Mouse (Mus musculus): Measurements from ENCODE around the gene Wnt4.

Gene Wnt4

DNA sequence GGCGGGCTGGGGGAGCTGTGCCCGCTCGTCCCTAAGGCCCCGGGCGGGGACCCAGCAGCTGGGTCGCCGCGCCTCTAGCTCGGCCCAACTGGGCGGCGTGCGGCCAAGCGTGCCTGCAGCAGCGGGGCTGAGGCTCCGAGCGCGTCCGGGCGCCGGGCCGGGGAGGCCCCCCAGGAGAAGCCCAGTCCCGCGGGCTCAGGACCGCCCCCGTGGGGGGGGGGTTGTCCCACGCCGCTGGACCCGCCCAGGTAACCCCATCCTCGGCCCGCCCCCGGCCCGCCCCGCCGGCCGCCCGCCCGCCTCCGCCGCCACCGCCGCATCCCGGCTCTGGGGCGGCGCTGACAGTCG lies at the start of gene Wnt4:
Gene Wnt4 (plus strand): TSS at position 324 of the 348 bp plus-strand sequence.
- DNase-seq, result peak; percentile 87

DNA sequence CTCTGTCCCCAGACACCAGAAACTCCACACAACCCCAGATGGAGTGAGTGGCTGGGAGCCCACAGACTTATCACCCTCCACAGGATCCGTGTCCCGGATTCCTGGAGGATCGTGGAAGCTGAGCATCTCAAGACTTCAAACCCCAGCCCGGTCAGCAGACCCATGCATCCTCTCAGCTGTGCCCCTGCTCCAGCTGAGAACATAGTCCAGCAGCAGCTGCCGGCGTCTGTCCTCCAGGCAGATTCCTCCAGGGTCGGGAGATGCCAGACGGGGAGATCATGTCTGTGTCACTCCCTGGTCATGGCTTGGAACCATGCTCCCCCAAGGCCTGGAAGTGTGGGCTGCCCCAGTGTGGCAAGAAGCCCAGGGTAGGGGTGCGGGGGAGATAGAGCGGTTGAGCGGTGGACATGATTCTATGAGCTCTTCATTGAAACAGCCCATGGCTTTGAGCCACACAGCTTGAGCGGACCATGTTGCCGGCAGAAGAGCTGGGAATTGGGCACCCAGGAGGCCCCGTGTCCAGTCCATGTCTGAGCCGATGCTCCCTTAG lies 48.6 kb upstream of the Wnt4 start:
- DNase-seq, result peak; percentile 62

DNA sequence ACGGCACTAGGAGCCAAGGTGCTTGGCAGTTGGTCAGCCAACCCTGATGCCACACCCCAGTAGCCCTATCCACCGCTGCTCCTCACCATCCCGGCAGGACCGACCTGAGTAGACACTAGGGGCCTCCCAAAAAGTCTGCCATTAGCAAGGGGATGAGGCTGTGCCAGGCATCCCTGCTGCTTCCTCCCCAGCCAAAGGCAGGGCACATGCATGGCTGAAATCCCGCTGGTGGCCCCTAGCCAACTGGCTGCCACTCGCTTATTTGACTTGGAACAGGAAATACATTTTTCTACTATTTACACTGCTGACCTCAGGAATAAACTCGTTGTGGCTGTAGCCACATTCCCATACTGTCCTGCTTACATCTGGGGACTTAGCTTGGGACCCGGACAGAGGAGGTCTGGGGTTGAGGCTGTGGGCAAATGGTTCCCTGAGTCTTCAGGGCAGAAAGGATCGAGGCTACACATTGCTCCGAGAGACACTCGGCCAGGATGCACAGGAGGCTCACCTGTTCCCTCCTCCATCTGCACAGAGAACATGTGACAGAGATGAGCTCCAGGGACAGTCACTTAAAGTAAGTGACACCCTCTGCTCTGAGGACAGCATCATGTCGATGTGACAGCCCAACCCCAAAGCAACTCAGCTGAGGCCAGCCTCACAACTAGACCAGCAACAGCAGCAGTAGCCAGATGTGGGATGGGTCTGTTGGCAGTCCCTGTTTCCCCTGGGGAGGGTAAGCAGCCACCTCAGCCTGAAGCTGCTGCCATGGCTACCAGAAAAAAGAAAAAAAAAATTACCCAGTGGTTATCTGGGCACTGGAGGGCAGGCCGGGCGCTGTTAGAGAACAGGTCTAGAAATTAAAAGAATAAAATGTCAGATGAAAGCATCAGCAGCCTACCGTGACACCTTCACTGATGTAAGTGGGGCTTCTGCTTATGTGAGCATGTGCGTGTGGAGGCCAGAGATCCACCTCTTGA lies 45.5 kb upstream of the Wnt4 start:
- peak; percentile 74 for DNase-seq

DNA sequence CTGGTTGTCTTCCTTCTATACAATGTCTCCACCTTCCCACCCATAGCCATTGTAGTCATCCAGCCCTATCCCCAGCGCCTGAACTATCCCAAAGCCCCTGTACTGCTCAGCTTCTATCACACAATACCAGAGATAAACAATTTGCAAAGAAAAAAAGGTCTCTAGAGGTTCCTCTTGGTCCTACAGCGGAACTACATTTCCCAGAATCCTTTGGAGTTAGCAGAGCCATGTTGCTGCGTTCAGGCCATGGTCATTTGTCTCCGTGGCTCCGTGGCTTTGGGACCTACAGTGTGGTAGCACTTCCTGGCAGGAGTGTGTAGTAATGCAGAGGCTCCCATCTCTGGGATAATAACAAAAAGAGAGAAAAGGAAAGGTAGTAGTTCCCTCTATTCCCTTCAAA lies 43.7 kb upstream of the Wnt4 start:
- DNase-seq, result no peak

DNA sequence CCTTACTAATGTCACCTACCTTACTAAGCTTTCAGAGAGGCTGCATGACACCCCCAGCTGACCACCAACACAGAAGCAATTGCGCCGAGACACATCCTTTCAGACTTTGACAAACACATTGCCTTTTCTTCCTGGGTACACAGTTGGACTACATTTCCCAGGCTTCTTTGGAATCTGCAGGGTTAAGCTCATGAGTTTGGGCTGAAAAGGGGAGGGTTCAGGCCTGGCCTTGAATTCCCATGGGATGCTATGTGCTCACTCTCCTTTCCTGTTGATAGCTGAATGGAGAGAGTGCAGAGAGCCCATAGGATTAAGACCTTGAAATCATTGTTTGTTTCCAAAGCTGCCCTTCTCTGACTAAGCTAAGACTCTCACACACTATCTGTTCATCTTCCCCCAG lies 42.8 kb upstream of the Wnt4 start:
- DNase-seq, result peak; percentile 47

DNA sequence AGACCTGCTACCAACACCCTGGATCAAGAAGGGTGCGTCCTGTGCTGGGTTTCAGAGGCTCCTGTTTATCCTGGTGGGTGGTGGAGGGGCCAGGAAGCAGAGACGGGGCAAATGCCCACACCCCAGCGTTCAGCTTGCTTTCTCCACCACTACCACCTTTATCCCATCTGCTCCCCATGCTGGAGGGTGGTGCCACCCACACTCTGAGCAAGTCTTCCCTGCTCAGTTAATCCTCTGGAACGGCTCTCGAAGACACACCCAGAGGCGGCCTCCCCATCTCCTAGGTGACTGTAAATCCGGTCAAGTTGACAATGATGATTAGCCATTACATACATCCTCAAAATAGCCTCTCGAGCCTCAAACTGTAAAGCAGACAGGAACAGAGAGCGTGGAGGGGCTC lies 41.9 kb upstream of the Wnt4 start:
- DNase-seq, result no peak

DNA sequence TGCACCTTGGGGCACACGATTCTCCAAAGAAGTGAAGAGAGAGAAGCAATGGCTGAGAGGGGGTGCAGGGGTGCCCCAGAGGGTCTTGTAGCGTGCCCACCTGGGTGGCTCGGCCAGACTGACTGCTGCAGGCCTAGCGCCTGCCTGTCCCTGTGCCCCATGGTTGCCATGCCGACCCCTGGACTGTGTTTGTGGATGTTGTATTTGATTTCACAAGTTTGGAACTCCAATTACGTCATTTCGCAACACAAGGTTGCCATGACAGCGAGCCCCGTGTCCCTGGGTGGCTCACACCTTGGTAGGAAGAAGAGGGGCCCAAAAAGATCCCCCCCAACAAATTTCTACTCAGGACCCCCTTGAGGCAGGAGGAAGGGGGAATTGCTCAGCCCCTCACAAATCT lies 32.4 kb upstream of the Wnt4 start:
- DNase-seq, result no peak

DNA sequence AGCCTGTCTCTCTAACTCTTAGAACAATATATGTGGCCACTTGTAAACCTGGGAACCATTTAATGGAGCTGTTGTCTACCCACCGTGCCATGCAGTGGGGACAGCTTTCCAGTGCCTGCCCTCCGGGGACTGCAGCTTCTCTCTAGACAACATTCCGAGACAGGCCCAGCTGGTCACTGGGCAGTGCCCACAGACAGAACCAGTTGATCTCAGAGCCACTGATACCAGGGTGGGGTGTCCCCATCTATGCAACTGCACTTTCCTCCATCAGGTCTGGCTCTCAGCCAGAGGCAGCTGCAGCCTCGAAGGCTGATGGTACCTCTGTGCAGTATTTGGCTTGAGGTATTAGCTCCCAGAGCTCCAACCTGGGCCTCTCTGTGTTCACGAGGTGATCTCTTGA lies 27.0 kb upstream of the Wnt4 start:
- peak; percentile 39 for DNase-seq

DNA sequence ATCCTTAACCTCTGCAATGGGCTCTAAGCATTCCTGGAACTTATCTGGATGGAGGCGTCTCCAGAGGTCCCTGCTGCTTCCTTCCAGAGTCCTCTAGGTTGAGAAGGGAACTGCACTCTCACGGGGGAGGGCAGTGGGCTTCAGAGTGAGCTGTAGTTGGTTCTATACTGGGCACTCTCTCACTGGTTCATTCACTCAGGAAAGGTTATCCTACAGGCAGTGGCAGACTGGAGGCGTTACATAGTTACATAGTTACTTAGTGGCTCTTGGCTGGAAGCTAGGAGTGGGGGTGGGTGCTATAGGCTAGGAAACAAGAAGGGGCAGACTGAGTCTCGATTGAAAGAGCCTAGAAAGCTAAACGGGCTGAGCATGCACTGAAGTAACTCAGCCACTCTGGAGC lies 26.4 kb upstream of the Wnt4 start:
- DNase-seq, result no peak

DNA sequence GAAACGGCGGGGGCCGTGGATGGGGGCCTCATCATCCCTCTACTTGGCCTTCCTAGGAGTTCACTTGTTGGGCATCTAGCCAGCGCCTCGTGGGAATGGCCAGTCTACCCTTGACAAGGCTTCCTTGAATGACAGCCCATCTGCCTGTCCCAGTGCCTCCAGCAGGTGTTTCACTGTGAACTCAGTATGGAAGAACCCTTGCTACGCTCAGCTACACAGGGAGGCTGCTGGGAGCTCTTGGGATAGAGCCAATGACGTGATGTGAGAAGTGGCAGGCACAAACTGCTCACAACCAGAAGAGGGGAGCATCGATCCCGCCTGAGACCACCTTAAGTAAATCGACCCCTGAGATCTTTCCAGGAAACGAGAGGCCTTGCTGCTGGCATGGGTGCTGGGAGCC lies 23.7 kb upstream of the Wnt4 start:
- no peak for DNase-seq

DNA sequence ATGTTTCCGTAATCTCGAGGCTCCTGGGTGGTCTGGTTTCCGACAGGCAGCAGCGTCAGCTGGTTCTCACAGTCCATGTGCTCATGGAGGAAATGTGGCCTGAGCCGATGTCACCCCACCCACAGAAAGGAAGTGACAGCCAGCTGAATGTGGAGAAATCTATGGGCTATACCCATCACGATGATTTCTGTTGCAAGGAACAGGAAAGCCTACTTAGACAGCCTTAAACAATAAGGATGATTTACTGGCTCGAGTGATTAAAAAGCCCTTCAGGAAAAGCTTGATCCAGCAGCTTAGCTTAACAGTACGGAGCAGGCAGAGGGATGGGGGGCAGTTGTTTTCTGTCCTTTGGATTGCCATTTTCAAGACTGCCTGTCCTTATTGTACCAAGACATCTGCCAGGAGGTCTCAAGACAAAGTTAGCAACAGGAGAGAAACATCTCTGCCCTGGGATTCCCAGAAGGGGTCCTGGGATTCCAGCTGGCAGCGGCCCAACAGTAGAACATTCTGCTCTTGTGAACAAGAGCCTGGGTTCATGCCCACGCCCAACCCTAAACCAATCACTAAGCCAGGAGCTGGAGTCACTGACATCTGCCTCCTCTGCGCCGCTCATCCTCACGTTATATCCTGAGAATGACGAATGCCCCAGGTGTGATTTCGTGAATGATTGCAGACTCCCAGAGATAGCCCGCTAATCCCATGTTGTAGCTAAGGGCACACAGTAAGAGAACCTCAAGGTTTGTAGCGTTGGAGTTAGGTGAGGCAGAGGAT lies 22.9 kb upstream of the Wnt4 start:
- no peak for DNase-seq

DNA sequence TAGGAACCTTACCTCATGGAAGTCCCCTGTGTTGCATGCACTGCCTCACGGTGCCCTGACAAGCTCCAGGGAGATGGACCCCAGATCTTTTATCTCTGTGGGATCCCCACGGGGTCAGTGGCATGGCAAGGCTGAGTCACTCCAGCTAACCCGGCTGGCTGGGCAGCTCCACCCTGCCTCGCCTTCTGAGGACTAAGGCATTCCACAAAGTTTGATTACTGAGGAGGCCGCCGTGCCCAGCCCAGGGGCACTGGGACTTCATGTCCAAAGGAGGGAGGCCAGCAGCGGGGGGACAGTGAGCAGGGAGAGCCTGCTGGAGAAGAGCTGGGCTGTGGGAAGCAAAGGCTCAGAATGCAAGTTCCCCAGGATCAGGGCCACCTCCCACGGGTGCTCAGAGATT lies 21.7 kb upstream of the Wnt4 start:
- no peak for DNase-seq

DNA sequence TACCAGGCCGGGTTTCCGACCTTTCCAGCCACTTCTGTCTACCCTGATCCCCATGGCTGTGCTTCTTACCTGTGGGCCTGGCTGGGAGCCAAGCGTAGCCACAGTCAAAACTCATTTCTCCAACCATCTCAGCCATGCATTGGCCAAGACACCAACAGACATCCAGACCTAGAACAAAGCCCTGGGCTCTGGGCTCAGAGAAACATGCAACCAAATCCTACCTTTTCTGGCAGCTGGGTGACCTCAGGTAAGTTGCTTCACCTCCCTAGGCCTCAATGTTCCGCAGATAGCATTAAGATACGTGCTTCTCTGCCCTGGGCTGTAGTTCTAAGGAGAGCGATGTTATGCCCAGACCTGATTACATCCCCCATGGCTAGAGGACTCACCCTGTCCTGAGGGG lies 15.5 kb upstream of the Wnt4 start:
- no peak for DNase-seq

DNA sequence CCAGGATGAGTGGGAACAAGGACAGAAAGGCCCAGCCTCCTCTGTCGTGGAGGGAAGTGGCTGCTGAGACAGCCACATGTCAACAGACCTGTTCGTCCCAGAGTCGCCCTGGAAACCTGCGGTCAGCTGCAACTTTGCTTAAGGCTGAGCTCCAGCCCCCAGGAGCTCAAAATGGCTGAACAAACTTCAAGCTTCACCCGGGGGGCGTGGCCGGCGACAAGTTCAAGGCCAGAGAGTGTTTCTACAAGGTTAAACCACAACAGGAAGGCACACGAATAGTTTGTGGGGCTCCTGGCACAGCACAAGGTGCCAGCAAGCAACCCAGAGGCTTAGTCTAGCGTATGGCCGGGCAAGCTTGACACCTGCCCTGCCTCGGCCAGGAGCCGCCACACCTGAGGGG lies 13.2 kb upstream of the Wnt4 start:
- DNase-seq, result no peak

DNA sequence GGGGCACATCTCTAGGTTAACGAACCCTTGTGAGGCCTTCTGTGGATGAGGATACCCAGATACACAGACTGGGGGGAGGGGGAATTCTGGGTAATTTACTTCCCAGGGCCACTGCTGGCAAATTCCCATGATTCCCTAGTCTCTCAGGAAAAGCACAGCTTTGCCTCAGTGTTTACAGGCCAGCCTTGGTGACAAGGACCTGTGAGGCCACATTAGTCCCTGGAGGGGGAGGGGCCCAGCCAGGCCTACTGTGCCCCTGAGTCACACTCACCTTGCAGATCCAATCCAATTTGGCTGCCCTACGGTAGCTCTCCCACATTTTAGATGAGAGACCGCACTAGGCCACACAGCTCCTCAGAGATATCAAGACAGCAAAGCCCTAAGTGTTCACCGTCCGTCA lies 12.2 kb upstream of the Wnt4 start:
- DNase-seq, result no peak

DNA sequence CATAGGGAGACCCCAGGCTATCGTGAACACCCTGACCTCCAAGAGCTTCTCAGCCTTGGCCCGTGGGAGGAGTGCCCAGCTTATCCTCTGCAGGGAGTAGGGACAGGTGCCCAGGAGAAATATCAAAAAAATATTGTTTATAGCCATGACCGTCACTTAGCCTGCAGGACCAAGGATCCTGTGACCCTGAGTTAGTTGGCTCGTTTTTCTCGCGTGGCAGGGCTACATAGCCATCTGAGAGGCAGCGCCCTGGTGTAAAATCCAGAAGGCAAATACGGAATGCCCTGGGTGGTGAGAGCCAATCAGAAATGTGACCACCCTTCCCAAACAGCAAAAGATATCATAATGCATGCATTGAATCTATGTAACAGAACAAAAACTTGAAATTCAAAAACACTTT lies 8.7 kb upstream of the Wnt4 start:
- DNase-seq, result no peak

DNA sequence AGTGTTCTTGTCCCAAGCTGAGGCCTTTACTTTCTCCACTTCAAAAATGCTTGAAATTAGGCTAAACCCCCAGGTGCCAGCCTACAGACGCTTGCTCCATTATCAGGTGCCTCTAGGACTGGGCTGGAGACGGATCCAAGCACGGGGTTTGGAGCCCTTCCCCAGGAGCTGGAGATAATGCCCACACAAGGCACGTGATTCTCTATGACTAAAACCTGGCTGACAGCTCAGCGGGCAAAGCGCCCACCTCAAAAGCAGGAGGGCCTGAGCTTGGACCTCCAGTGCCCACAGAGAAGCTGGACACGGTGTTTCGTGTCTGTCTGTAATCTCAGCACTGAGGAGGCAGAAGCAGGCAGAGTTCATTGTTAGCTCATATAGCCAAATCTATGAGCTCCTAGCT lies 5.4 kb upstream of the Wnt4 start:
- no peak for DNase-seq

DNA sequence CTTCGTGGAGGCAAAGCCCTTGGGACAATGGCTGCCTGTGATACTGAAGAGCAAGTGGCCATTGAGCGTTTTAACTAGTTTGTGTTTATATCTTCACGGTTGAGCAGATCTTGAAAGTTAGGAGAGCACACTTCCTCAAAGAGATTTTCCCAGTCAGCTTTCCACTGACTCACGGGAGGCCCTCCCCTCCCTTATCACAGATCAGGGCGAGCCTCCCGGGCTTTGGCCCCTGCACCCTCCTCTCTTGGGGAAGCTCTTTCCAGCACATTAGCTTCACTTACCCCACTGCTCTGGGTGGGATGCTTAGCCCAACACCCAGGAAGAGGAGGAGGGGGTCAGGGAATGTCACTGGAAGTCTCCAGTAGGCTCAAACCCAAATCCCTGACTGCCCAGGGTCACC lies 3.0 kb upstream of the Wnt4 start:
- DNase-seq, result no peak

DNA sequence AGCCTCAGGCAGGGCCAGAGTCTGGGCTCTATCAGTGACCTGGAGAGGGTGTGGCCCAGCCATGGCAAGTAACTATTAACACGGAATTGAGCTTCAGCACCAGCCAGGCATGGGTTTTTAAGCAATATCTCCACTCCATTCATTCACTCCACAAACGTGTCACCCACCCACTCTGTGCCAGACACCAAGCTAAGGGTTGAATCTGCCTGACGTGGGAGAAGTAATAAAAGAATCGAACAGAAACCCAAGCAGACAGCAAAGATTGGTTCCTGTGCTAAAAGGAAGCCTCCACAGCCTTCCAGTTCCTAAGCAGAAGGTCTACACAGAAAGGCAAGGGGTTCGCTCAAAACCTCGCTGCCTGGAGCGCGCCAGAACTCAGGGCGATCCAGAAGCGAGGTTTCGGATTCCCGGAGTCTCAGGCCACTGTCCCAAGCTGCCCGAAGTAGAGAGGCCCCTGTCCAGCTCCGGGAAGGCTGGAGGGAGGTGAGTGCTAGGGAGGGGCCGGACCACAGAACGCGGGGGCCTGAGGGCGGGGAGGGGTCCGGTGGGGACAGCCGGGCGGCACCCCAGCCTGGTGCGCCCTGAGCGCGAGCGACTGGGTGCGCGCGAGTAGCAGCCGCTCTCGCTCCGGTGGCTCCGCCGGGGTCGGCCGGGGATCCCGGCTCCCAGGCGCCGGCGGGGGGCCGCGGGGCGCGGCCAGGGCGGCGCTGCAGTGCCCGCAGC lies 685 bp upstream of the Wnt4 start:
- DNase-seq, result no peak

DNA sequence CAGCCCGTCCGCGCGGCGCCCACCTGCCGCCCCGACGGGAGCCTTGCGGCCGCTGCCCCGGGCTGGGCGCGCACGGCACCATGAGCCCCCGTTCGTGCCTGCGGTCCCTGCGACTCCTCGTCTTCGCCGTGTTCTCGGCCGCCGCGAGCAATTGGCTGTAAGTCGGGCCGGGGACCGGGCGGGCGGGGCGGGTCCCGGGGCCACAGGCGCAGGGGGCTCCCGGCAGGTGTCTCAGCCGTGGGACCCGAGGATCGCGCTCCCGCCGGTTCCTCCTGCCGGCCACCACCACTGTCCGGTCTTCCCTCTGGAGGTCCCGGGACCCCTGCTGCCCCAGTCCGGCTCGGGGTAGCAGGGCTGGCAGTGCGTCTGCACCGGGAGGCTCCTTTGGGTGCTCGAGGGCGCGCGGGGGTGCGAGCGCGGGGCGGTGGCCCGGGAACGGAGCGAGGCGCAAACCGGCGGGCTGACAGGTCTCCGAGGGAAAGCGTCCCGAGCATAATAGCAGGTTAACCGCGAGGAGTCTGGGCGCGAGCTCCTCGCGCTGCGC lies 383 bp downstream of the Wnt4 start:
- DNase-seq, result no peak

DNA sequence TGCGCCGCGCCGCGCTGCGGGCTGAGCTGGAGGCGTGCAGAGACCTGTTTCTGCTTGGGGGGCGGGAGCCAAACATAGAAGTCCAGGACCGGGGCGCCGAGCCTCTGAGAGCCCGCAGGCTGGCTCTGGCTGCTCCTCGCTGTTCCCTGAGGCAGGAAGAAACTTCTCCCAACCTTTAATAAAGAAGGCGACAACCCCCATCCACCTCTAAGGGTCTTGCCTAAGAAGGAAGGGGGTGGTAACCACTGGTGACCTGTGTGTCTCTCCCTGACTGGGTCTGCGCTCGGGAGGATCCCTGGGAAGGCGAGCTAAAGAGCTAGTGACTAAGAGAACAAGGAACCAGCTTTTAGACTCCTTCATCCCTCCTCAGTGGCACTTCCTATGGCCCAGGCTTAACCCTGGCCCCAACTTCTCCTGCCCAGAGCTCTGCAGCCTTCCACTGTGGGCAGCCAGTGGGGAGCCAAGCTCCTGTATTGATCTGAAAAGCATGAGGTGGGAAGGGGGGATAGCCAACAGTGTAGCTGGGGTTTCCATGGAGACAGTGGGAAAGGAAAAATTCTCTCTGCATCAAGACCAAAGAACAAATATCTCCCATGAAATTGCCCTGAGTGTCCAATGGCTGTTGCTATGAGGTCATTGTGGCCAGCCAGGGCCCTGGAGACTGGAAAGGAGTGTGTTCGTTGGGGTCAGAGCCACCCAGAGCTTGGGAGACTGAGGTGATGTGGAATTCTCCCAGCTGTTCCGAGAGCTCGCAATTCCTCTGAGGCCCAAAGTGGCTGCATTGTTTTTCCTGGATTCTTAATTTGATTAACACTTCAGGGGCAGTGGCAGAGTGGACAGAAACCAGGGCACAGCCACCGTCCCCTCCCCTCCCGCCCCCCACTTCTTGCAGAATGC lies 1.1 kb downstream of the Wnt4 start:
- DNase-seq, result no peak

DNA sequence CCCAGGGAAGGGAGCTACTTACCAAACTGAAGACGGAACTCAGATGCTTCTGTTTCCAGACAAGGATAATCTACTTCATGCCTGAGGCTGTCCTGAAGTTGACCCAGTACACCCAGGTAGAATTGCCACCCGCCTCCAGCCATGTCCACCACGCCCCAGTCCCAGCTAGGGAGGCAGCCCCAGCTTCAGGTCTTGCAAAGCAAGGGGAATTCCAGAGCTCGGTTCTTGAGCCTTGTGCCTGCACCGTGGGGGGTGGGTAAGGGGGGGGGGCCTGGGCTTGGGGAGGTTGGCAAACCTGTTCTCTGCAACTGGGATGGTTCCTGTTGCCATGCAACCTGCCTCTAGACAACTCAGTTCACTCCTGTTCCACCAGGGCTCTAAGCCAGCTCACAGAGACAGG lies 2.1 kb downstream of the Wnt4 start:
- no peak for DNase-seq
